Mouse (Mus musculus): ENCODE results near the gene Cyb561d2. TPM values are rescaled to one million over a fixed set of nuclear protein-coding genes. Genes with fewer than 3 reads are reported as not detected.

The Cyb561d2 gene
- total and polyA plus RNA-seq, 3 experiments: 23.8 to 37.8 (median 35.7) TPM

DNA sequence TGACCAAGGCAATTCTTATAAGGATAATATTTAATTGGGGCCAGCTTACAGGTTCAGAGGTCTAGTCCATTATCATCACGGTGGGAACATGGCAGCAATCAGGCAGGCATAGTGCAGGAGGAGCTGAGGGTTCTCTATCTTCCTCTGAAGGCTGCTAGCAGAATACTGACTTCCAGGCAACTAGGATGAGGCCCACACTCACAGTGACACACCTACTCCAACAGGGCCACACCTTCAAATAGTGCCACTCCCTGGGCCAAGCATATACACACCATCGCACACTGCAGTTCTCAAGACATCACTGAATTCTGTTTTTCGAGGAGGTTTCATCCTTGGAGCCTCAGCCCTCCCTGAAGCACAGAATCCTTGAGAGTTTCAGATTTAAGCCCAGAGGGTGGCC lies 45.6 kb downstream of the Cyb561d2 start:
- Histone ChIP-seq H3K4me1 (ENCODE audit: control insufficient read depth in 1 of 2, insufficient read depth in 2 of 2) (no peaks in the 10 kb centered on the region), H3K4me2 (ENCODE audit: insufficient read depth, low read depth, poor library complexity, severe bottlenecking) (no peak overlapping the region), H3K36me3 (replicated peaks in 1 of 2; ENCODE audit: control insufficient read depth in 1 of 2, insufficient read depth in 1 of 2, low read length in 1 of 2) (no peaks in the 10 kb centered on the region), H3K27ac (ENCODE audit: insufficient read depth, low read depth) (no peak overlapping the region), H3K79me2 (replicated peaks; ENCODE audit: control insufficient read depth, extremely low read depth, insufficient read depth, poor library complexity, severe bottlenecking) (no peaks in the 10 kb centered on the region), H3K4me3 (replicated peaks in 1 of 3; ENCODE audit: low read depth in 2 of 3, low read length in 2 of 3, poor library complexity in 1 of 3) (no peak overlapping the region), H3K27me3 (replicated peaks) (peaks cover 95% of the 10 kb centered on the region), H3K9ac (ENCODE audit: insufficient read depth, low read depth) (no peak overlapping the region), H3K9me3 (replicated peaks; ENCODE audit: low read length) (no peaks in the 10 kb centered on the region)
- dilution Hi-C loops (cut with MboI; ENCODE audit: extremely low pct_ligation_motif_present, extremely low pct_unique_long_range_greater_than_20kb, low sequenced_read_pairs): no loop called here
- TF ChIP-seq ETS1 (conservative IDR thresholded peaks at IDR 0.05; ENCODE audit: low read depth, low read length) (no peak), ZKSCAN1 (IDR thresholded peaks at IDR 0.05; ENCODE audit: borderline replicate concordance, low read depth, low read length) (no peak)
- no peak for DNase-seq (ENCODE audit: extremely low read depth)
- in situ Hi-C loops (cut with MboI; ENCODE audit: low pct_ligation_motif_present, low pct_unique_long_range_greater_than_20kb, low sequenced_read_pairs): loop anchor here (25.0 kb wide), 1 partner anchor 559 kb away; no protein-coding TSS in a partner anchor

DNA sequence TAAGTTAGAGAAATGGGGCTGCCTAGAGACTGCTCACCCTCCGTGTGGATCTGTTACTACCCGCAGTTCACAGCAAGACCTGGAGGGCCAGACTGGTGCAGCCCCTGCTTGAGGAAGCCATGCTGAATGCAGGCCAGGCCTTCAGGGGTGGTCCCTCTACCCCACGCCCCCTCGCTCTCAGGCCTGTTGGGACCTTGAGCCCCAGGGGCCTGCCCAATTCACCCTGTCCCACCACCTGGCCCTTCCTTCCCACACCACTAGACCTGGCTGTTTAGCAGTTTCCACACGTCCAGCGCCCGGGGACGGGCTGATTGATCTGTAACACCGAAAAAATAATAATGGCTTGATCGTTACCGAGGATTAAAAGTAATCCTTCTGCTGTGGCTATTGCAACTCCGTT lies 47.8 kb downstream of the Cyb561d2 start:
- Histone ChIP-seq H3K4me1 (ENCODE audit: control insufficient read depth in 1 of 2, insufficient read depth in 2 of 2) (no peaks in the 10 kb centered on the region), H3K79me2 (replicated peaks; ENCODE audit: control insufficient read depth, extremely low read depth, insufficient read depth, poor library complexity, severe bottlenecking) (no peaks in the 10 kb centered on the region), H3K9me3 (replicated peaks; ENCODE audit: low read length) (no peaks in the 10 kb centered on the region), H3K27ac (ENCODE audit: insufficient read depth, low read depth) (no peak overlapping the region), H3K4me3 (replicated peaks in 1 of 3; ENCODE audit: low read depth in 2 of 3, low read length in 2 of 3, poor library complexity in 1 of 3) (no peak overlapping the region), H3K9ac (ENCODE audit: insufficient read depth, low read depth) (no peak overlapping the region), H3K27me3 (replicated peaks) (peaks cover 97% of the 10 kb centered on the region), H3K4me2 (ENCODE audit: insufficient read depth, low read depth, poor library complexity, severe bottlenecking) (no peak overlapping the region), H3K36me3 (replicated peaks in 1 of 2; ENCODE audit: control insufficient read depth in 1 of 2, insufficient read depth in 1 of 2, low read length in 1 of 2) (no peaks in the 10 kb centered on the region)
- in situ Hi-C loops (cut with MboI; ENCODE audit: low pct_ligation_motif_present, low pct_unique_long_range_greater_than_20kb, low sequenced_read_pairs): loop anchor here (25.0 kb wide), 1 partner anchor 557 kb away; no protein-coding TSS in a partner anchor
- DNase-seq (ENCODE audit: extremely low read depth): no peak
- TF ChIP-seq KAT2A (IDR thresholded peaks at IDR 0.05; ENCODE audit: insufficient replicate concordance, low read length): no peak
- TF ChIP-seq HCFC1 (IDR thresholded peaks at IDR 0.05; ENCODE audit: low read depth, low read length): no peak
- TF ChIP-seq MEF2A (IDR thresholded peaks at IDR 0.05; ENCODE audit: borderline replicate concordance, low read depth, low read length): no peak
- TF ChIP-seq RAD21 (IDR thresholded peaks at IDR 0.05; ENCODE audit: low read depth, low read length): no peak
- TF ChIP-seq GABPA (IDR thresholded peaks at IDR 0.05; ENCODE audit: insufficient replicate concordance, low read depth, low read length): no peak
- TF ChIP-seq ELF1 (IDR thresholded peaks at IDR 0.05; ENCODE audit: low read depth, low read length): no peak
- TF ChIP-seq ZNF384 (IDR thresholded peaks at IDR 0.05; ENCODE audit: low read depth, low read length): no peak
- TF ChIP-seq MAZ (IDR thresholded peaks at IDR 0.05; ENCODE audit: low read depth, low read length): no peak
- TF ChIP-seq PAX5 (IDR thresholded peaks at IDR 0.05; ENCODE audit: low read length): no peak
- no peak for TF ChIP-seq BHLHE40 (IDR thresholded peaks at IDR 0.05; ENCODE audit: low read depth, low read length)
- TF ChIP-seq JUN (IDR thresholded peaks at IDR 0.05; ENCODE audit: insufficient read depth, low read depth, low read length): no peak
- dilution Hi-C loops (cut with MboI; ENCODE audit: extremely low pct_ligation_motif_present, extremely low pct_unique_long_range_greater_than_20kb, low sequenced_read_pairs): no loop called here

GRCm38 (mm10) chr9:107493511-107493910 lies 48.5 kb downstream of the Cyb561d2 start:
- Histone ChIP-seq H3K4me3 (replicated peaks in 1 of 3; ENCODE audit: low read depth in 2 of 3, low read length in 2 of 3, poor library complexity in 1 of 3) (no peak overlapping the region), H3K9me3 (replicated peaks; ENCODE audit: low read length) (no peaks in the 10 kb centered on the region), H3K9ac (ENCODE audit: insufficient read depth, low read depth) (no peak overlapping the region), H3K4me2 (ENCODE audit: insufficient read depth, low read depth, poor library complexity, severe bottlenecking) (no peak overlapping the region), H3K36me3 (replicated peaks in 1 of 2; ENCODE audit: control insufficient read depth in 1 of 2, insufficient read depth in 1 of 2, low read length in 1 of 2) (no peaks in the 10 kb centered on the region), H3K79me2 (replicated peaks; ENCODE audit: control insufficient read depth, extremely low read depth, insufficient read depth, poor library complexity, severe bottlenecking) (no peaks in the 10 kb centered on the region), H3K27ac (ENCODE audit: insufficient read depth, low read depth) (no peak overlapping the region), H3K4me1 (ENCODE audit: control insufficient read depth in 1 of 2, insufficient read depth in 2 of 2) (no peaks in the 10 kb centered on the region), H3K27me3 (replicated peaks) (peaks cover 96% of the 10 kb centered on the region)
- DNase-seq (ENCODE audit: extremely low read depth): no peak
- dilution Hi-C loops (cut with MboI; ENCODE audit: extremely low pct_ligation_motif_present, extremely low pct_unique_long_range_greater_than_20kb, low sequenced_read_pairs) (no loop called here), in situ Hi-C loops (cut with MboI; ENCODE audit: low pct_ligation_motif_present, low pct_unique_long_range_greater_than_20kb, low sequenced_read_pairs) (loop anchor here (25.0 kb wide), 1 partner anchor 556 kb away; no protein-coding TSS in a partner anchor)
- TF ChIP-seq CHD1 (IDR thresholded peaks at IDR 0.05; ENCODE audit: low read depth, low read length): no peak

All from CH12.LX (cell line).